Mouse (Mus musculus): ENCODE measurements around the gene Plgrkt. TPM values are rescaled to one million over a fixed set of nuclear protein-coding genes. Genes with fewer than 3 reads are reported as not detected.

The Plgrkt gene
- polyA plus RNA-seq, 1 experiment from 2014 or later = 41.2 TPM

DNA sequence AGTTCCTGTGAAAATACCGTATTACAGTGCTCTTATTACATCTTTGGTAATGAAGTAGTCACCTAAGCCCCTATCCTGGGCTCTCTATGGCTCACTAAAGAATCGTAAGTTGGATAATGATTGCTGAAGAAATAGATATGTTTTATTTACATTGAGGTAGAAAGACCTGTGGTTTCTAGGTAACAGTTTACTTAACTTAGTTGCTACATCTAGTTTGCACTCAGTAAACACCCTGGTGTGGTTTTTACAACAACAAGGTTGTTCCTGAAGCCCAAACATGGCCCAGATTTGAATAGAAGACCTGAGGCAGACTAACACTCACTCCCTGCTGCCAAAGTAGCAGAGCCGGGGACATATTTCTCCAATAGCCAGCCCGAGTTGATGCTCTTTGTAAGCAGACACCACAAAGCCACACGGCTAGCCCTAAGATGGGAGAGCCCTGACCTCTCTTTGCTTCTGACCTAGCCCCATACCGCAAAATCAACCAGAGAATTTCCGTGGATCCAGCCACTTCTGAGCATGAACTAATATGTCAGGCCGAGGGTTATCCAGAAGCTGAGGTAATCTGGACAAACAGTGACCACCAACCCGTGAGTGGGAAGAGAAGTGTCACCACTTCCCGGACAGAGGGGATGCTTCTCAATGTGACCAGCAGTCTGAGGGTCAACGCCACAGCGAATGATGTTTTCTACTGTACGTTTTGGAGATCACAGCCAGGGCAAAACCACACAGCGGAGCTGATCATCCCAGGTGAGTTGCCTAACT, 12.8 kb upstream of the Plgrkt start:
- H3K4me1 ChIP-seq = no peaks in the 10 kb centered on the region
- no peaks in the 10 kb centered on the region for H3K36me3 ChIP-seq
- WGBS = 78% methylated on average over 14 of the region's 14 CpGs
- H3K9me3 ChIP-seq = no peaks in the 10 kb centered on the region
- H3K4me3 ChIP-seq = no peak overlapping the region
- H3K9ac ChIP-seq = no peak overlapping the region
- H3K4me2 ChIP-seq = no peak overlapping the region
- ATAC-seq (ENCODE audit: extremely low read depth, insufficient number of reproducible peaks, low FRiP score, low TSS enrichment) = no peak
- no peak overlapping the region for H3K27ac ChIP-seq (replicated peaks)
- no peaks in the 10 kb centered on the region for H3K27me3 ChIP-seq (replicated peaks)

DNA sequence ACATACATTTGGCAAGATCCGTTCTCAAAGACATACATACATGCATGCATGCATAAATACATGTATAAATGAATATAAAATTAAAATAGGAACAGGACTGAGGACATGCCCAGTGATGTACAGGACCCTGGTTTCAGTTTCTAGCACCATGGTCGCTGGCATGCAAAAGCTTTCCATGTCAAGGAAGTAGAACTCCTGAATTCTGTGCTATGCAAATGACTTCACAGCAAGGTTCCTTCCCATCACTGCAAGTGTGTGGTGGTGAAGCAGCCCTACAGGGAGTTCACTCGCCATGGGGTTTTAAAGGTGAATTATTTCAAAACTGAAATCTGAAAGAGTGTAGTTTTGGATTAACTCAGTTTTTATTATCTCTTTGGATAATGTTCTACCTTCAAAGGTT, 9.2 kb upstream of the Plgrkt start:
- H3K4me2 ChIP-seq = no peak overlapping the region
- no peak overlapping the region for H3K9ac ChIP-seq
- no peaks in the 10 kb centered on the region for H3K9me3 ChIP-seq
- no peaks in the 10 kb centered on the region for H3K27me3 ChIP-seq (replicated peaks)
- H3K4me1 ChIP-seq = 0 out of 2 replicates have a peak, but pooled peaks cover 3% of the 10 kb centered on the region
- no peak for ATAC-seq (ENCODE audit: extremely low read depth, insufficient number of reproducible peaks, low FRiP score, low TSS enrichment)
- WGBS = 70% methylated on average over 3 of the region's 3 CpGs
- H3K4me3 ChIP-seq = no peak overlapping the region
- no peak overlapping the region for H3K27ac ChIP-seq (replicated peaks)
- no peaks in the 10 kb centered on the region for H3K36me3 ChIP-seq

DNA sequence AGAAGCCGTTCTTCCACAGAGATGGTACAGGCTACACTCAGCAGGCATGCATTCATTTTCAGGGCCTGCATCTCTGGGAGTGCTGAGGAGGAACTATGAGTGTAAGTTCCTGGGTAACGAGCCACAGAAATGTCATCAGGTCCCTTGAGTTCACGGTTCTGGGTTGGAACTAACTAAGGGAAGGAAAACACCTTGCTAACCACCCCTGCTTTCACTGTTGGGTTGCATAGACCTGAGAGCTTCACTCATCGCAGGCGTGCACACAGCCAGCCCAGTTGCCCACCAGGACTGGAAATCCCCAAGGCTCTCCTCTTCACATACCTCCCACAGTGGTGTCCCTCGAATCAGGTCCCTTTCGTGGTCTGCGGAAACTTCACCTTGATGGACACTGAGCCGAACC, 7.8 kb upstream of the Plgrkt start:
- 0 out of 2 replicates have a peak, but pooled peaks cover 3% of the 10 kb centered on the region for H3K4me1 ChIP-seq
- no peak overlapping the region for H3K9ac ChIP-seq
- ATAC-seq (ENCODE audit: extremely low read depth, insufficient number of reproducible peaks, low FRiP score, low TSS enrichment) = no peak
- no peak overlapping the region for H3K4me2 ChIP-seq
- 84% methylated on average over 9 of the region's 9 CpGs for WGBS
- H3K9me3 ChIP-seq = no peaks in the 10 kb centered on the region
- H3K36me3 ChIP-seq = no peaks in the 10 kb centered on the region
- no peak overlapping the region for H3K27ac ChIP-seq (replicated peaks)
- no peak overlapping the region for H3K4me3 ChIP-seq
- H3K27me3 ChIP-seq (replicated peaks) = no peaks in the 10 kb centered on the region

DNA sequence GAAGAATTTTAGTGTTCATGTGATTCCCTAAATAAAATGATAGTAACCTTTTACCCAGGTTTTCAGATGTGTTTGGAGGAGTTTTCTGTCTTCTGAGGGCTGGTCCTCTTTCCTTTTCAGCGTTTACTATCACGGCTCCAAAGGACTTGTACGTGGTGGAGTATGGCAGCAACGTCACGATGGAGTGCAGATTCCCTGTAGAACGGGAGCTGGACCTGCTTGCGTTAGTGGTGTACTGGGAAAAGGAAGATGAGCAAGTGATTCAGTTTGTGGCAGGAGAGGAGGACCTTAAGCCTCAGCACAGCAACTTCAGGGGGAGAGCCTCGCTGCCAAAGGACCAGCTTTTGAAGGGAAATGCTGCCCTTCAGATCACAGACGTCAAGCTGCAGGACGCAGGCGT, 6.2 kb upstream of the Plgrkt start:
- Histone ChIP-seq H3K4me1 (0 out of 2 replicates have a peak, but pooled peaks cover 3% of the 10 kb centered on the region), H3K9ac (peak overlapping the region; percentile 52; the same call in 1 of the 2 replicates), H3K4me2 (peak overlapping the region; percentile 62), H3K27ac (replicated peaks) (no peak overlapping the region), H3K36me3 (no peaks in the 10 kb centered on the region), H3K27me3 (replicated peaks) (no peaks in the 10 kb centered on the region), H3K9me3 (no peaks in the 10 kb centered on the region), H3K4me3 (peak overlapping the region; percentile 30)
- no peak for ATAC-seq (ENCODE audit: extremely low read depth, insufficient number of reproducible peaks, low FRiP score, low TSS enrichment)
- 34% methylated on average over 11 of the region's 11 CpGs for WGBS

- H3K4me3 ChIP-seq = no peak overlapping the region
- no peaks in the 10 kb centered on the region for H3K27me3 ChIP-seq (replicated peaks)
- H3K27ac ChIP-seq (replicated peaks) = no peak overlapping the region
- H3K9me3 ChIP-seq = no peaks in the 10 kb centered on the region
- no peaks in the 10 kb centered on the region for H3K36me3 ChIP-seq
- no peak overlapping the region for H3K9ac ChIP-seq
- no peak for ATAC-seq (ENCODE audit: extremely low read depth, insufficient number of reproducible peaks, low FRiP score, low TSS enrichment)
- no peak overlapping the region for H3K4me2 ChIP-seq
- peaks cover 4% of the 10 kb centered on the region for H3K4me1 ChIP-seq
- 76% methylated on average over 3 of the region's 3 CpGs for WGBS
Observed at GRCm38 (mm10) chr19:29372621-29373020, 5.4 kb upstream of the Plgrkt start.

GRCm38 (mm10) chr19:29372138-29372537, 4.9 kb upstream of the Plgrkt start:
- no peak overlapping the region for H3K27ac ChIP-seq (replicated peaks)
- WGBS = 62% methylated on average over 4 of the region's 4 CpGs
- no peak overlapping the region for H3K9ac ChIP-seq
- H3K36me3 ChIP-seq = no peaks in the 10 kb centered on the region
- peaks cover 8% of the 10 kb centered on the region for H3K4me1 ChIP-seq
- peak overlapping the region; percentile 22; the same call in 1 of the 2 replicates for H3K4me2 ChIP-seq
- no peak overlapping the region for H3K4me3 ChIP-seq
- ATAC-seq (ENCODE audit: extremely low read depth, insufficient number of reproducible peaks, low FRiP score, low TSS enrichment) = no peak
- H3K9me3 ChIP-seq = no peaks in the 10 kb centered on the region
- H3K27me3 ChIP-seq (replicated peaks) = no peaks in the 10 kb centered on the region

- 77% methylated on average over 18 of the region's 18 CpGs for WGBS
- no peak overlapping the region for H3K27ac ChIP-seq (replicated peaks)
- H3K4me1 ChIP-seq = peaks cover 10% of the 10 kb centered on the region
- no peaks in the 10 kb centered on the region for H3K36me3 ChIP-seq
- H3K4me3 ChIP-seq = no peak overlapping the region
- no peaks in the 10 kb centered on the region for H3K9me3 ChIP-seq
- H3K9ac ChIP-seq = no peak overlapping the region
- no peaks in the 10 kb centered on the region for H3K27me3 ChIP-seq (replicated peaks)
- peak overlapping the region; percentile 22; the same call in 1 of the 2 replicates for H3K4me2 ChIP-seq
- ATAC-seq (ENCODE audit: extremely low read depth, insufficient number of reproducible peaks, low FRiP score, low TSS enrichment) = no peak
Observed at GRCm38 (mm10) chr19:29371284-29372081, 4.3 kb upstream of the Plgrkt start.

- Histone ChIP-seq H3K9me3 (no peaks in the 10 kb centered on the region), H3K4me2 (no peak overlapping the region), H3K27ac (replicated peaks) (no peak overlapping the region), H3K36me3 (no peaks in the 10 kb centered on the region), H3K9ac (no peak overlapping the region), H3K4me3 (no peak overlapping the region), H3K4me1 (peaks cover 10% of the 10 kb centered on the region), H3K27me3 (replicated peaks) (no peaks in the 10 kb centered on the region)
- no peak for ATAC-seq (ENCODE audit: extremely low read depth, insufficient number of reproducible peaks, low FRiP score, low TSS enrichment)
- WGBS = 85% methylated on average over 7 of the region's 7 CpGs
Observed at GRCm38 (mm10) chr19:29370545-29371283, 3.5 kb upstream of the Plgrkt start.

DNA sequence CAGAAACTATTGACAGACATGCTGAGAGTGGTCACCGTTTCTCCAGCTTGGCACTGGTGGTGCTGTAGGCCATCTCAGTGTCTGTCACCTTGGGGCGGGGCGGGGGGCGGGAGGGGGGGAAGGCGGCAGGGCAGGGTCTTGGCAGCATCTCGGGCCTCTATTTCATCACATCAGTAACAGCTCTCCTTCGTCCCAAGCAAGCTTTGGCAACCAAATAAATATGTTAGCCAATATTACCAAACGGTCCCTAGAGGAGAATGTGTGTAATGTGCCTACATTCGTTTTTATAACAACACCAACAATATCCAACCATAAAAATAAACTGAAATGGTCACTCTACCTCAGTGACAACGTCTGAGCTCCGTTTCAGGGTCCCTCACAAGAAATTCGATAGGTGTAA, 2.9 kb upstream of the Plgrkt start:
- Histone ChIP-seq H3K4me2 (no peak overlapping the region), H3K4me3 (no peak overlapping the region), H3K9ac (no peak overlapping the region), H3K27me3 (replicated peaks) (no peaks in the 10 kb centered on the region), H3K27ac (replicated peaks) (no peak overlapping the region), H3K9me3 (no peaks in the 10 kb centered on the region), H3K36me3 (no peaks in the 10 kb centered on the region), H3K4me1 (peaks cover 10% of the 10 kb centered on the region)
- no peak for ATAC-seq (ENCODE audit: extremely low read depth, insufficient number of reproducible peaks, low FRiP score, low TSS enrichment)
- 56% methylated on average over 12 of the region's 12 CpGs for WGBS

DNA sequence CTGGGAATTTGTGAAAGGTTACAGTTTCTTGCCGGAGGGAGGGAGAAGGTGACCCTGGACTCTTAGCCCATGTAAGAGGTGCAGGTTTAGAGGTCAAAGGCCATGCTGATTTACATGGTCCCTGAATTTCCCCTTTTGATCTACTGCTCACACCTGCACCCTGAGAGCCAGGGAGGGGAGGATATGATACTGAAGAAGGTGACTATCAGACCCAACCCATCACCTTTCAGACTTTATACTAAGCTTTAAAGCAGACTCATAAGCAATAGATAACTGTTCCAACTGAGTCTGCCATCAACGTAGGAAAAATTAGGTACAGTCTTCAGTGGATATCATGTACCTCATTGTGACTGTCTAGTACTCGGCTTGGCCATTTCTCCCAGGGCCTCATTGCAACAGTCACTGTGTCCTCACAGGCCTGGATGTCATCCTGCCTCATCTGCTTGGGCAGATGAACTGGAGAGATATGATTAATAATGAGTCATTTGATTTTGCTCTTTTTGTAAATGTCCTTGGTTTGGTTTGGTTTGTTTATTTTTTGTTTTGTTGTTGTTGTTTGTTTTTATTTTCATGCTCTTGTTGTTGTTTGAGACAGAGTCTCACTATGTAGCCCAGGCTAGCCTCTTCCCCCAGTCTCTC, 1.6 kb upstream of the Plgrkt start:
- WGBS = 68% methylated on average over 3 of the region's 3 CpGs

GRCm38 (mm10) chr19:29368041-29368440, 851 bp upstream of the Plgrkt start:
- Histone ChIP-seq H3K9ac (no peak overlapping the region), H3K27me3 (replicated peaks) (no peaks in the 10 kb centered on the region), H3K36me3 (no peaks in the 10 kb centered on the region), H3K4me1 (peaks cover 7% of the 10 kb centered on the region), H3K4me3 (no peak overlapping the region), H3K4me2 (no peak overlapping the region), H3K27ac (replicated peaks) (no peak overlapping the region), H3K9me3 (no peaks in the 10 kb centered on the region)
- WGBS = 85% methylated on average over 2 of the region's 2 CpGs
- no peak for ATAC-seq (ENCODE audit: extremely low read depth, insufficient number of reproducible peaks, low FRiP score, low TSS enrichment)

More for the DNA sequence above, 1.6 kb upstream of the Plgrkt start:
- H3K9ac ChIP-seq = no peak overlapping the region
- no peak overlapping the region for H3K4me3 ChIP-seq
- peaks cover 10% of the 10 kb centered on the region for H3K4me1 ChIP-seq
- no peak overlapping the region for H3K27ac ChIP-seq (replicated peaks)
- no peaks in the 10 kb centered on the region for H3K9me3 ChIP-seq
- no peaks in the 10 kb centered on the region for H3K27me3 ChIP-seq (replicated peaks)
- no peak for ATAC-seq (ENCODE audit: extremely low read depth, insufficient number of reproducible peaks, low FRiP score, low TSS enrichment)
- no peaks in the 10 kb centered on the region for H3K36me3 ChIP-seq
- H3K4me2 ChIP-seq = no peak overlapping the region
